Mouse (Mus musculus) ovary, adult 10 weeks (tissue): Measurements from ENCODE around the gene Trim3. TPM values are rescaled to one million over a fixed set of nuclear protein-coding genes. Genes with fewer than 3 reads are reported as not detected.

Experiments
- polyA plus RNA-seq: library from polyadenylated mRNA; stranded (reverse); fragments of 350-450 nt; fragmentation: Illumina TruSeq; extraction: RNeasy Lipid Tissue Mini Kit (QIAGEN cat#74804); gene quantifications from one replicate; pipeline ENCODE4 v1.2.3, GENCODE M21; 2014

The Trim3 gene
- 2.9 TPM for polyA plus RNA-seq

GRCm38 (mm10) chr7:105633127-105633800, at the start of gene Trim3:
Gene Trim3 (minus strand): TSS chr7:105633571.

GRCm38 (mm10) chr7:105650639-105651435, 17.5 kb upstream of the Trim3 start, which contains the start of gene Dnhd1:
Gene Dnhd1 (plus strand): TSS chr7:105650827.

GRCm38 (mm10) chr7:105640233-105640893, 7.0 kb upstream of the Trim3 start, which contains the start of the genes Arfip2 and Gm45799:
Gene Arfip2 (minus strand): TSS chr7:105640416.
Gene Gm45799 (plus strand): TSS chr7:105640552.

GRCm38 (mm10) chr7:105639756-105640155, 6.4 kb upstream of the Trim3 start, which contains the start of gene Timm10b:
Gene Timm10b (plus strand): TSS chr7:105640056.

GRCm38 (mm10) chr7:105581094-105581703, 52.2 kb downstream of the Trim3 start, which contains the start of gene Apbb1:
Gene Apbb1 (minus strand): TSS chr7:105581653.

Other genes starting within 250 kb of the Trim3 start
- gene Fam160a2, start 233.5 kb downstream of the Trim3 start, polyA plus RNA-seq = 20.0 TPM
- gene Cnga4, start 229.0 kb downstream of the Trim3 start, polyA plus RNA-seq = not detected
- 0.29 TPM for gene Cckbr, start 207.8 kb downstream of the Trim3 start, polyA plus RNA-seq
- gene Cavin3, start 151.3 kb downstream of the Trim3 start, polyA plus RNA-seq = 10.7 TPM
- 2.7 TPM for gene Smpd1, start 79.2 kb downstream of the Trim3 start, polyA plus RNA-seq
- gene Apbb1, start 51.9 kb downstream of the Trim3 start, polyA plus RNA-seq = 1.1 TPM
- gene Hpx, start 33.4 kb downstream of the Trim3 start, polyA plus RNA-seq = not detected
- gene Timm10b, start 6.5 kb upstream of the Trim3 start, polyA plus RNA-seq = 30.5 TPM
- 9.0 TPM for gene Arfip2, start 6.8 kb upstream of the Trim3 start, polyA plus RNA-seq
- gene Gm45799, start 7.0 kb upstream of the Trim3 start, polyA plus RNA-seq = 2.3 TPM
- gene Dnhd1, start 17.3 kb upstream of the Trim3 start, polyA plus RNA-seq = 1.9 TPM
- gene Ilk, start 103.0 kb upstream of the Trim3 start, polyA plus RNA-seq = 52.2 TPM
- 45.1 TPM for gene Rrp8, start 103.8 kb upstream of the Trim3 start, polyA plus RNA-seq
- 7.6 TPM for gene Taf10, start 110.8 kb upstream of the Trim3 start, polyA plus RNA-seq
- gene Tpp1, start 118.7 kb upstream of the Trim3 start, polyA plus RNA-seq = 140 TPM
- 0.26 TPM for gene Dchs1, start 154.1 kb upstream of the Trim3 start, polyA plus RNA-seq
- 10.7 TPM for gene Mrpl17, start 177.5 kb upstream of the Trim3 start, polyA plus RNA-seq